Mouse (Mus musculus) kidney, postnatal 0 days (tissue): ENCODE measurements around the gene Fmnl2. TPM values are rescaled to one million over a fixed set of nuclear protein-coding genes. Genes with fewer than 3 reads are reported as not detected.
A peak's percentile ranks its signal among the peaks of the same experiment; 100 is the strongest.

Experiments used
- ATAC-seq: fragments of 200-750 bp; cut with Nextera tagmentation; replicated peaks from 2 replicates; pipeline ENCODE4 v1.8.0; 2017; ENCODE audit warnings: low read depth, moderate number of reproducible peaks, moderate TSS enrichment, moderate library complexity; ENCODE audit not compliant: low FRiP score
- DNase-seq: peaks from one replicate; pipeline ENCODE4 v3.0.0-alpha.2; 2016; ENCODE audit warnings: low spot score
- H3K27ac ChIP-seq: fragments of 300-500 bp; sonication (generic); 2 replicates; pipeline ENCODE4 v1.5.1; 2014; ENCODE audit warnings: mild to moderate bottlenecking
- H3K27me3 ChIP-seq: fragments of 300-500 bp; sonication (generic); 2 replicates; pipeline ENCODE4 v1.6.1; 2014; ENCODE audit warnings: low read length, mixed read lengths; ENCODE audit not compliant: insufficient read depth
- H3K36me3 ChIP-seq: fragments of 300-500 bp; sonication (generic); 2 replicates; pipeline ENCODE4 v1.6.1; 2014; ENCODE audit warnings: low read length, mixed read lengths; ENCODE audit not compliant: insufficient read depth
- H3K4me1 ChIP-seq: fragments of 300-500 bp; sonication (generic); replicated peaks from 2 replicates; pipeline ENCODE4 v1.6.1; 2014; ENCODE audit warnings: antibody characterized with exemption, low read length, mixed read lengths; ENCODE audit not compliant: insufficient read depth
- H3K4me2 ChIP-seq: fragments of 300-500 bp; sonication (generic); 2 replicates; pipeline ENCODE4 v1.6.1; 2014; ENCODE audit warnings: mild to moderate bottlenecking, low read length, moderate library complexity, mixed read lengths
- H3K4me3 ChIP-seq: fragments of 300-500 bp; sonication (generic); replicated peaks from 2 replicates; pipeline ENCODE4 v1.5.1; 2014; ENCODE audit warnings: low read depth, low read length
- H3K9ac ChIP-seq: fragments of 300-500 bp; sonication (generic); 2 replicates; pipeline ENCODE4 v1.6.1; 2014; ENCODE audit warnings: low read depth, low read length
- H3K9me3 ChIP-seq: fragments of 300-500 bp; sonication (generic); replicated peaks from 2 replicates; pipeline ENCODE4 v1.6.1; 2016; ENCODE audit warnings: low read length, inconsistent platforms, mixed read lengths
- CTCF ChIP-seq: IDR thresholded peaks from 2 replicates; pipeline ENCODE4 v1.5.1; 2016; ENCODE audit warnings: antibody characterized with exemption, low read depth, mild to moderate bottlenecking, moderate library complexity
- WGBS: fragments of 180-500 bp; shearing (Covaris S2); extraction: QIAGEN DNeasy Blood & Tissue Kit; methylation state at CpG from one replicate; pipeline ENCODE4 v1.1.7; 2014; 5-methylcytosine and 5-hydroxymethylcytosine counted together
- polyA plus RNA-seq: library from polyadenylated mRNA; unstranded; fragments of >200 nt; fragmentation: Nextera tagmentation; extraction: Ambion mirVana; gene quantifications from 2 replicates; pipeline ENCODE4 v1.2.1, GENCODE M21; 2015

The Fmnl2 gene
- polyA plus RNA-seq, 1 experiment from 2014 or later: 8.5 TPM

- TF ChIP-seq CTCF: no peak
- H3K27ac ChIP-seq: no peak overlapping the region
- no peaks in the 10 kb centered on the region for H3K9me3 ChIP-seq
- no peaks in the 10 kb centered on the region for H3K4me1 ChIP-seq
- no peak overlapping the region for H3K9ac ChIP-seq
- no peak overlapping the region for H3K4me2 ChIP-seq
- 83% methylated on average over 6 of the region's 6 CpGs for WGBS
- DNase-seq: no peak
- H3K36me3 ChIP-seq: no peaks in the 10 kb centered on the region
- no peaks in the 10 kb centered on the region for H3K27me3 ChIP-seq
- no peak overlapping the region for H3K4me3 ChIP-seq
- ATAC-seq: no peak
Observed at GRCm38 (mm10) chr2:52952202-52952730, 94.6 kb downstream of the Fmnl2 start.

DNA sequence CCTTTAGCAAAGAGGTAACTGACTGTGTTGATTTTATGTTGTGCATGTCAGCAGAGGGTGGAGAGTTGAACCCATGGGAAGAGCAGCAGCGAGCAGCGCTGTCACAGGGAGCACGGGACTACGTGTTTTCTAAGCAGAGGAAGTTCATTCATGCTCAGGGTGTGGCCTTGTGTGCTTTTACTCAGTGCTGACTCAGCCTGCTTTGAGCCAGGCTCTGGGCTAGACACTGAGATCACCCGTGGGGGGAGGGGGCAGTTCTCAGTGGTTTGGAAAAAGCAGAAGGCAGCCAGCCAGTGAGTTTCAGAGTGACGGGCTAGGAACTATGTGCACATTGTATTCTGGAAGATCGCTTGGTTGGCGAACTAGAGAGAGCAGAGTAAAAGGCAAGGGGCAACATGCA lies 97.4 kb downstream of the Fmnl2 start:
- no peaks in the 10 kb centered on the region for H3K9me3 ChIP-seq
- H3K36me3 ChIP-seq: no peaks in the 10 kb centered on the region
- DNase-seq (no peak), ATAC-seq (peak; percentile 70; the same call in 1 of the 2 replicates)
- no peaks in the 10 kb centered on the region for H3K27me3 ChIP-seq
- no peak overlapping the region for H3K4me3 ChIP-seq
- no peak for TF ChIP-seq CTCF
- no peak overlapping the region for H3K4me2 ChIP-seq
- peaks cover 21% of the 10 kb centered on the region for H3K4me1 ChIP-seq
- H3K27ac ChIP-seq: no peak overlapping the region
- no peak overlapping the region for H3K9ac ChIP-seq
- WGBS: 62% methylated on average over 8 of the region's 8 CpGs

GRCm38 (mm10) chr2:52955831-52956230 lies 98.2 kb downstream of the Fmnl2 start:
- H3K4me2 ChIP-seq: no peak overlapping the region
- no peaks in the 10 kb centered on the region for H3K9me3 ChIP-seq
- no peak for DNase-seq
- H3K27ac ChIP-seq: no peak overlapping the region
- H3K9ac ChIP-seq: no peak overlapping the region
- 86% methylated on average over 10 of the region's 10 CpGs for WGBS
- no peak for ATAC-seq
- TF ChIP-seq CTCF: no peak
- no peak overlapping the region for H3K4me3 ChIP-seq
- no peaks in the 10 kb centered on the region for H3K27me3 ChIP-seq
- H3K36me3 ChIP-seq: no peaks in the 10 kb centered on the region
- peaks cover 28% of the 10 kb centered on the region for H3K4me1 ChIP-seq

- Histone ChIP-seq H3K9ac (no peak overlapping the region), H3K27me3 (no peaks in the 10 kb centered on the region), H3K9me3 (no peaks in the 10 kb centered on the region), H3K4me2 (no peak overlapping the region), H3K4me1 (peaks cover 29% of the 10 kb centered on the region), H3K4me3 (no peak overlapping the region), H3K36me3 (no peaks in the 10 kb centered on the region), H3K27ac (peak overlapping the region; percentile 51; the same call in 1 of the 2 replicates)
- no peak for ATAC-seq
- WGBS: 65% methylated on average over 8 of the region's 8 CpGs
- no peak for DNase-seq
- TF ChIP-seq CTCF: no peak
Observed at GRCm38 (mm10) chr2:52957771-52958534, 100.3 kb downstream of the Fmnl2 start.

DNA sequence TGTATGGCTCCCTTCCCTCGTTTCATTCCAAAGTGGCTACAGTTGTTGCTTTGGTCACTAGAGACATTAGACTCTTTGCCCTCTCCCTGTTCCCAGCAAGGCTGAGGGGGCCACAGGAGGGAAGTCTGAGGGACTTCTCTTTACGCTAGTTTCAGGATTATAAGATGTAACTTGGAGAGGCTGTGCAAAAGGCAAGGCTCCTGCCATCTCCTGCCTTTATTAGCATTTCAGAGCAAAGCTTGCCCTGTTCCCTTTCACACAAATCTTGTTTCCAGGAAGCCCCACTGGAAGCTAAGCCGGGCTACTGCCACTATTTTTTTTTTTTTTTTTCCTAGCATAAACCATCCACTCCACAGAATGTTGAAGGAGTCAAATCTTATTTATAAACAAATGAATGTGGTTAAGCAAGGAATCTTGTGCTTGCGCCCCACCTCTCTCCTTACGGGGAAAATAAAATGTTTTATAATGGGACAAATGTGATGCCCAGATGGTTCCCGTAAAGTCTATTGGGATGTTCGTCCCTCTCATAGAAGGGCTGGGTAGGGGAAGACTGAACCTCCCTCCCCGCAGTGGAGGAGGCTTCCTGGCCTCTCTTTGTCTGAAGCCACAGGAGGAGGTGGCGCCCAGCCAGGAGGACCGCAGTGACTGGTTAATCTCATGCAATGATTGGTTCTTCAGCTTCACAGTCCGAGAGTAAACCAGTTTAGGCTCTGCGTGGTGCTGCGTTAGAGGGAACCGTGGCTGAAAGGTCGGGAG lies 101.1 kb downstream of the Fmnl2 start:
- Histone ChIP-seq H3K4me2 (peak overlapping the region; percentile 47), H3K9me3 (no peaks in the 10 kb centered on the region), H3K36me3 (no peaks in the 10 kb centered on the region), H3K4me3 (no peak overlapping the region), H3K27ac (peak overlapping the region; percentile 51), H3K9ac (no peak overlapping the region), H3K27me3 (no peaks in the 10 kb centered on the region), H3K4me1 (peaks cover 34% of the 10 kb centered on the region)
- 9% methylated on average over 15 of the region's 15 CpGs for WGBS
- ATAC-seq (peak; percentile 83), DNase-seq (peak; percentile 79)
- TF ChIP-seq CTCF: no peak

DNA sequence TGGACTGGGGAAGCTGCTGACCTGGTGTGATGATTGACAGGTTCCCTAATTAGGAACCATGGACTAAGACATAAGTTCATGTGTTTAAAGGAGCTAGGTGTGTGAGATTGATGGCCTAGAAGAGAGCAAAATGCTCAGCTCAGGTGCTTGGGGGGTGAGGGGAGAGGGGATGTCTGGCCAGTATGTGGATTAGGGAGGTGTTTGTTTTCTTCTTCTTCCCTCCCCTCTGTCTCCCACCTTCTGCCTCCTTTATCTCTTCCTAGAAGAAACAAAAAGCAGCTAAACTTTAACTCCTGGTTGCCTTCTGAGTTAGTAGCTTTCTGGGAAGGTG lies 101.6 kb downstream of the Fmnl2 start:
- ATAC-seq (no peak), DNase-seq (no peak)
- peak overlapping the region; percentile 47 for H3K4me2 ChIP-seq
- no peak for TF ChIP-seq CTCF
- H3K27me3 ChIP-seq: no peaks in the 10 kb centered on the region
- H3K27ac ChIP-seq: peak overlapping the region; percentile 51
- H3K36me3 ChIP-seq: no peaks in the 10 kb centered on the region
- H3K4me1 ChIP-seq: peaks cover 34% of the 10 kb centered on the region
- no peak overlapping the region for H3K9ac ChIP-seq
- no peaks in the 10 kb centered on the region for H3K9me3 ChIP-seq
- H3K4me3 ChIP-seq: no peak overlapping the region
